Mouse (Mus musculus): Measurements from ENCODE around the gene Glis2.
A peak's percentile ranks its signal among the peaks of the same experiment; 100 is the strongest.

GRCm38 (mm10) chr16:4592909-4593875 lies 1.3 kb upstream of the Glis2 start:
- TF ChIP-seq POLR2A (IDR thresholded peaks at IDR 0.05; ENCODE audit: borderline replicate concordance, insufficient read depth, low read length), result no peak
- peak; percentile 53; the same call in 1 of the 2 replicates for TF ChIP-seq CTCF (IDR thresholded peaks at IDR 0.05; ENCODE audit: borderline replicate concordance, insufficient read depth, low read depth, low read length)
